Comparison of ENCODE assay signal across 8 mouse cellular contexts in genomic region chr6:89008614-89009171, GRCm38 (mm10).
DNase-seq lines count a peak whose midpoint lies in the region; ATAC-seq lines count a peak whose summit lies in the region.

No protein-coding gene starts in this region.

- H3K27me3 ChIP-seq in forebrain, embryonic 16.5 days (replicated peaks; ENCODE audit: control insufficient read depth, insufficient read depth, low read length), result peaks cover 16% of the 10 kb centered on the region
- peaks cover 13% of the 10 kb centered on the region for H3K27me3 ChIP-seq in hindbrain, embryonic 10.5 days (ENCODE audit: insufficient read depth, poor library complexity, severe bottlenecking)
- no peaks in the 10 kb centered on the region for H3K27me3 ChIP-seq in limb, embryonic 13.5 days
- 0 out of 2 replicates have a peak, but pooled peaks cover 3% of the 10 kb centered on the region for H3K27me3 ChIP-seq in midbrain, embryonic 14.5 days (ENCODE audit: control insufficient read depth, insufficient read depth, low read length)

- peak; percentile 51 for ATAC-seq in forebrain, embryonic 16.5 days
- peak; percentile 68; the same call in 1 of the 2 replicates for ATAC-seq in limb, embryonic 13.5 days (ENCODE audit: low FRiP score, low read depth)
- peak; percentile 65 for ATAC-seq in midbrain, embryonic 14.5 days (ENCODE audit: low FRiP score, low TSS enrichment)

- H3K9ac ChIP-seq in forebrain, embryonic 16.5 days (replicated peaks; ENCODE audit: low read depth, low read length), result no peak overlapping the region; the same call in 1 of the 2 replicates
- H3K9ac ChIP-seq in limb, embryonic 13.5 days, result peak overlapping the region; percentile 35; the same call in 1 of the 2 replicates
- H3K9ac ChIP-seq in midbrain, embryonic 14.5 days (replicated peaks; ENCODE audit: low read length), result peak overlapping the region; percentile 37; the same call in 1 of the 2 replicates

- DNase-seq in right cerebral cortex, postnatal 4 days, result peak; percentile 20
- DNase-seq in right cerebral cortex, postnatal 10 days (ENCODE audit: low spot score in 2 of 2), result no peak
- peak; percentile 85 for DNase-seq in hindbrain, embryonic 10.5 days (ENCODE audit: low spot score)
- peak; percentile 83 for DNase-seq in midbrain, embryonic 14.5 days
- DNase-seq in thymus, postnatal 36 days, result peak; percentile 50 to 63
- no peak for DNase-seq in layer of hippocampus, adult 8-10 months (ENCODE audit: low spot score in 2 of 2)

- no peaks in the 10 kb centered on the region for H3K36me3 ChIP-seq in forebrain, embryonic 16.5 days (ENCODE audit: control insufficient read depth, insufficient read depth)
- H3K36me3 ChIP-seq in hindbrain, embryonic 10.5 days, result no peaks in the 10 kb centered on the region
- H3K36me3 ChIP-seq in limb, embryonic 13.5 days, result no peaks in the 10 kb centered on the region
- H3K36me3 ChIP-seq in midbrain, embryonic 14.5 days (ENCODE audit: control insufficient read depth, insufficient read depth, low read length), result no peaks in the 10 kb centered on the region

- WGBS in forebrain, embryonic 16.5 days, result 1% methylated on average over 18 of the region's 18 CpGs
- WGBS in hindbrain, embryonic 10.5 days, result under 1% methylated on average over 18 of the region's 18 CpGs
- under 1% methylated on average over 18 of the region's 18 CpGs for WGBS in limb, embryonic 13.5 days
- WGBS in midbrain, embryonic 14.5 days, result 1% methylated on average over 18 of the region's 18 CpGs

- peaks cover 4% of the 10 kb centered on the region for H3K9me3 ChIP-seq in forebrain, embryonic 16.5 days (ENCODE audit: control insufficient read depth, low read length)
- no peaks in the 10 kb centered on the region for H3K9me3 ChIP-seq in hindbrain, embryonic 10.5 days
- no peaks in the 10 kb centered on the region for H3K9me3 ChIP-seq in limb, embryonic 13.5 days
- H3K9me3 ChIP-seq in midbrain, embryonic 14.5 days (ENCODE audit: control insufficient read depth, low read length), result peaks cover 5% of the 10 kb centered on the region

- H3K27ac ChIP-seq in forebrain, embryonic 16.5 days (ENCODE audit: low read length), result peak overlapping the region; percentile 16; the same call in 1 of the 2 replicates
- peak overlapping the region; percentile 90 for H3K27ac ChIP-seq in hindbrain, embryonic 10.5 days
- H3K27ac ChIP-seq in limb, embryonic 13.5 days, result no peak overlapping the region
- peak overlapping the region; percentile 89 for H3K27ac ChIP-seq in midbrain, embryonic 14.5 days (replicated peaks; ENCODE audit: low read depth, low read length)

- no peak overlapping the region for H3K4me3 ChIP-seq in forebrain, embryonic 16.5 days (replicated peaks; ENCODE audit: low read length)
- H3K4me3 ChIP-seq in hindbrain, embryonic 10.5 days, result peak overlapping the region; percentile 42
- peak overlapping the region; percentile 35 for H3K4me3 ChIP-seq in limb, embryonic 13.5 days
- no peak overlapping the region for H3K4me3 ChIP-seq in midbrain, embryonic 14.5 days (replicated peaks; ENCODE audit: low read depth, low read length)

- peaks cover 23% of the 10 kb centered on the region for H3K4me1 ChIP-seq in forebrain, embryonic 16.5 days (replicated peaks; ENCODE audit: control insufficient read depth, insufficient read depth, low read length)
- H3K4me1 ChIP-seq in hindbrain, embryonic 10.5 days (replicated peaks), result peaks cover 82% of the 10 kb centered on the region
- H3K4me1 ChIP-seq in limb, embryonic 13.5 days, result peaks cover 26% of the 10 kb centered on the region
- H3K4me1 ChIP-seq in midbrain, embryonic 14.5 days (ENCODE audit: control insufficient read depth, insufficient read depth, low read length), result peaks cover 56% of the 10 kb centered on the region

- peak overlapping the region; percentile 35 for H3K4me2 ChIP-seq in forebrain, embryonic 16.5 days (ENCODE audit: low read length)
- peak overlapping the region; percentile 68 for H3K4me2 ChIP-seq in limb, embryonic 13.5 days (replicated peaks)
- peak overlapping the region; percentile 44 for H3K4me2 ChIP-seq in midbrain, embryonic 14.5 days (ENCODE audit: low read length)

Comparison
In these comparisons a context has a peak if more than half of its experiments do, and no peak if none do; other contexts are left out.
1. DNase-seq: peak in right cerebral cortex, postnatal 4 days (single experiment), hindbrain, embryonic 10.5 days (single experiment), midbrain, embryonic 14.5 days (single experiment) and thymus, postnatal 36 days (2 of 2); none in right cerebral cortex, postnatal 10 days (0 of 2) and layer of hippocampus, adult 8-10 months (0 of 2).
2. H3K4me3 ChIP-seq: peak in hindbrain, embryonic 10.5 days (single experiment) and limb, embryonic 13.5 days (single experiment); none in forebrain, embryonic 16.5 days (single experiment) and midbrain, embryonic 14.5 days (single experiment).
3. Peak in every context shown above with its lines, with median percentiles within 50 percentile points of each other: ATAC-seq and H3K4me2 ChIP-seq.